Mouse (Mus musculus) mouse embryonic stem cell (cell line): ENCODE data around the gene Sema5a.

Source experiments
- in situ Hi-C, 2 experiments: fragments of 300-500 bp; cut with MboI; formaldehyde crosslinking; loops; 1 replicate in 1 of 2; 3 replicates in 1 of 2; pipeline ENCODE4 v1.14.3; 2019 to 2020; ENCODE audit warnings: low sequenced_read_pairs in 2 of 2, low pct_unique_long_range_greater_than_20kb in 1 of 2, mixed read lengths in 1 of 2; ENCODE audit not compliant: unreplicated experiment in 1 of 2

Sema5a gene

DNA sequence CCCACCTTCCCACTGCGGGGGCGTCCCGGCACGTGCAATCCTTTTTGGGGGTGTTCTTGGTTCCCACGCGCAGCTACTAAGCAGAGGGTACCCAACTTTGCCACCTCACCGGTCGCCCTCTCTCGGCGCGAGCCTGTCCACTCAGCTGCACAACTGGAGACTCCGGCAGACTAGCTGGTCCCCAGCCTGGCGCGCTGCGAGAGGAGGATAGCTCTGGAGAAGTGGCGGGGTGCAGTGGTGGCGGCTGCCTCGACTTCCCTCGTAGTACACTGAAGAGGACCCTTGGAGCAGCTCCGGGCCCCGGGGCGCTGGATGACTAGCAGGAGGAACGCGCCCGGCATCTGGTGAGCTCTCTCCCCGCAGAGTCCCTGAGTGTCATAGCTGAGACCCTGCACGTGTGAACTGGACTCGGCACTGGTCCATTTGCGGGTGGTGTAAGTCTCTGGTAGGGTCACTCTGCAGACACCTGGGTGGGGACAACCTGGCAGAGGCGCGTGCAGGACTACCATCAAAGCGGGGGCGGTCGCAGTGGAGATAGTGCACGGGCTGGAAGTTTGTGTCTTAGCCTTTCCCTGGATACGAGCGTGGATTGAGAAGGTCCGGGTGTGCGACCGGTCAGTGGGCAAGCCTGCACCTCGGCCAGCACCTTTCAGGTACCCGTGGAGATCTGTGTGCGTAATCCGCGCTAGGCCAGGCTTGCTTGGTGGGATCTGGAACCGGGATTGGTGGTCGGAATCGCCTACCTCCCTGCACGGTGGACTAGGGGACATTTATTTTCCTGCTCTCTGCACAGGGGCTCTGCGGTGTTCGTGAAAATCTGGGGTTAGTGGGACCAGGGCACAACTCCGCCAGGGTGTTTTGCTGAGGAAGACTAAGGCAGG lies 586 bp downstream of the Sema5a start:
- in situ Hi-C loops: loop anchor here in 1 of 2 experiments (10.0 kb wide), 1 partner anchor 190 kb away; no protein-coding TSS in a partner anchor

DNA sequence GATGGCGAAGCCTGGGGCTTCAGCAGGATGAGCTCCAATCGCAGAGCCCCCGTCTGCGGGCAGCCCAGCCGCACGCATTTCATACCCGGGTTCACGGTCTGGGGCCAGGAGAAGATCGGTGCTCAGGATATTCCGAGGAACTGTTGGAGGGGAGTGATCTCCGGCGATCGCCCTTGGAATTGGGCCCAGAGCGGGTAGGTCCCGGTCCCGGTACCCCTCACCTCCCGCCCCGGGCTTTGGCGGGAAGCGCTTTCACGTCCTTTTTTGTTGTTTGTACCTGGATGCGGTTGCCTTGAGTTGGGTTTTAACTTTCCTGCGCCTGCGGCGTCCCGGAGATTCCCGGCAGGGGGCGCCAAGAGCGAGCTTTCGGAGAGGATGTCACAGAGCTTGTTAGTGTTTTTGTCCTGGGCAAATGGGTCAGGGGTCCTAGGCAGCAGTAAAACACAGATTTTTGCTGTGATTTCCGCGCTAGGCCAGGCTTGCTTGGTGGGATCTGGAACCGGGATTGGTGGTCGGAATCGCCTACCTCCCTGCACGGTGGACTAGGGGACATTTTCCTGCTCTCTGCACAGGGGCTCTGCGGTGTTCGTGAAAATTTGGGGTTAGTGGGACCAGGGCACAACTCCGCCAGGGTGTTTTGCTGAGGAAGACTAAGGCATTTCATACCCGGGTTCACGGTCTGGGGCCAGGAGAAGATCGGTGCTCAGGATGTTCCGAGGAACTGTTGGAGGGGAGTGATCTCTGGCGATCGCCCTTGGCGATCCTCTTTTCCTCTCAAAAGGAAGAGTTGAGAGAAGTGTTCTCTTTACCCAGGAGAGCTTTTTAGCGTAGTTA lies 1.4 kb downstream of the Sema5a start:
- in situ Hi-C loops: loop anchor here in 1 of 2 experiments (10.0 kb wide), 1 partner anchor 189 kb away; no protein-coding TSS in a partner anchor

DNA sequence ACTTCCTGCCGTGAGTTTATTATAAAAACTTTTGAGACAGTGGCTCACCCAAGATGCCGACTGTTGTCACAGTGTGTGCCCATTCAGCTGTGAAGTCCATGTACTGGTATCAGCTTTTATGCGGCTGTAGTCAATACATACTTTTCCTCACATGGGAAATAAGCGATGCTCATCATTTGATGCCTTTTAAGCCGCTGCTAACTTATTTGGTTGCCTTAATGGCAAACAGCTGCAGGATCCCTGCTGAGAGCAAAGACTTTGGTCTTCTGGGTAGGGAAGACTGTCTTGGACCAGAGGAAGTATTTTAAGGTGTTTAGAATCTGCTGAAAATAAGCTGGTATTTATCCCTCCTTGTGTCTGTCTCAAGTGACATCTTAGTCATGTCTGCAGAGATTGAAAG lies 2.7 kb downstream of the Sema5a start:
- in situ Hi-C loops: loop anchor here in 1 of 2 experiments (10.0 kb wide), 1 partner anchor 188 kb away; no protein-coding TSS in a partner anchor

DNA sequence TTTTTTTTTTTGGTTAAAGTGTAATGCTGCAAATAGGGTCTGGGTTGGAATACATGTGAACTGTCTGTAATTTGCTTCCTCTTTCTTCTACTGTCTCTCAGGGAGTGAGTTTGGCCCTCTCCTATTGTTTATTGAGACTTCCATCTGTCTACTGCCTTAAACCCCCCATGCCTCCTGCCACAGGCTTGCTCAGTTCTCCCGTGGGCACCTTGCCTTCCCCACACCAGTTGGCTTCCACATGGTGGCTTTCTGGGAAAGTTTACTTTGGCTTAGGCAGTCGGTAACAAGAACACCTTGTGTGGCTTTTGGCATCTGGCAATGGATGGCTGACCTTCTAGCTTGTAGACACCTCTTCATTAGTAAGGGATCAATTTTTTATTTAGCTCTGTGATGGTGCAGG lies 10.2 kb downstream of the Sema5a start:
- in situ Hi-C loops: no loop called here

DNA sequence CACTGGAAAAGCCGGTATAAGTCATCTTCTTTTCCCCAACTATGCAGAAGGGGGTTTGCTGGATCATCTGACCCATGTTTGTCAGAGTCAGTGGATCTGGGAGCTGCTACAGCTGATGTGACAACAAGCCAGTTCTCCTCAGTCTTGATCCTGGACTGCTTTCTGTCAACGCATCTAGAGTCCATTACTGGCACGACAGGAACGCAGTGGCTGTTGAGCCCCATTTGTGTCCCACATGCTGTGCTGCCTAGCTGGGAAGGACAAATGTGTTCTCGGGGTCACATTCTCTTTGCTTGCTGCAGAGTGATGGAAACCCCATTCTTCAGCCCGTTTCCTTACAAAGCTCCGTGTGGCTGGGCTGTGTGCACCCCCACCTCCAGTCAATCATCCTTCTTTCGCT lies 12.7 kb downstream of the Sema5a start:
- in situ Hi-C loops: no loop called here

DNA sequence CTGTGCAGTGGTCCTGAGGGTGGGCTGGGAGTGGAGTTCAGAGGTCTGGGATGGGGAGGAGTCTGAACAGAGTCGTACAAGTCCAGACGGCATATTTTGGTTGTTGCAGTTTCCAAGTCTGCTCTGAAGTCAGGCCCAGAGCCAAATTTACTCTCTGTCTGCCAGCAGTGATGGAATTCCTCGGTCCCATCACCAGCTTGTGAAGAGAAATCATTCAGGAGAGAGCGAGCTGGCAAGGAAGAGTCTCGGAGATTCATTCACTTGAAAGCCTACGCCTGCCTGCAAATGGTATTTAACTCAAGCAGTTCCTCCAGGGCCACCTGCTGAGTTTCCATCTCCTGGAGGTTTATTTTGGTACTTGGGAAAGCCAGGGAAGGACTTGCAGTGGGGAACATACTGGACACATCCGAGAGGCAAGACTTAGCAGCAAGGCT lies 13.3 kb downstream of the Sema5a start:
- in situ Hi-C loops: no loop called here

DNA sequence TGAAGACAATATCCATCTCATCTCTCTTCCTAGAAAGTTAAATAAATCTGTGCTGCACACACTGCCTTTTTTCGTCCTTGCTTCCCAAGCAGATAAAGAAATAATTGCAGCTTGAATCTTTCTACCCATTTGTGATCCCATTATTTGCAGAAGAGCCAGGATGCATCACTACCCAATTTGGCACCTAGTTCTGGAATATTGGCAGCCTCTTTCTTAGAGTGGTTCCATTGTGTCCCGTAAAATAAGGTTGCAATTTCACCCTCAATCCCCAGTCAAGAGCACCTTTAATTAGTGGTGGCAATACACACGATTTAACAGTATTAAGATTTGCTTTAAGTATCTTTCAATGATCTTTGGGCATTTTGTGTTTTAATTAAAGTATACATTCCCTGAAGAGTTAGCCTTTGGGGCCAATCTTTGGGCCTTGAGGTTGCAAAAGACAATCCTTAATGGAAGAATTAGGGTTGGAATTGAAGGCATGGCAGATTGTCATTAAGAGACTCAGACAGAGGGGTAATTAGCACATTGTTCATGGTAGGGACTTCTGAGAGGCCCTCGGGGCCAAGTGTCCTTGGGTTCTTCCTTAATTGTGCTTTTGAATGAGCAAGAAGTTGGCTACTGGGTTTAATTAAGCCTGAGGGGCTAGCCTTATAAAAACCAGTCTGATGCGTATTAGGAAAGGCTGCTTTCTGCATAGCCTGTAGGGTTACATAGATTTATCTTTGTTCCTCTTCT lies 14.9 kb downstream of the Sema5a start:
- in situ Hi-C loops: no loop called here

DNA sequence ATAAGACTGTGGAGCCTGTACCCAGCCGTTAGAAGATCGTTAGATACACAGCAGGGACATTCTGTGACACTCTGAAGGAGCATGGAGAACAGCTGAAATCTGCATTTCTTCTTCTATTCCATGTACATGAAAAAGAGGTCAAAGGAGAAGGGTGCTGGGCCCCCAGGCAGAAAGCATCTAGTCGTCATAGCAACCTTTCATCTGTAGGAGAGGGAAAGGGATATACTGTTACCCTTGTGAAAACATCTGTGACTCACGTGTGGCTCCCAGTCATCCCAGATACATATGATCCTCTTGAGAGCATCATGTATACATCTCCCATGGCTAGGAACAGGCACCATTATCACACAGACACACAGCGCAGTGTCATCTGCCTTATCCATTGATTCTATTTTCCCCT lies 16.3 kb downstream of the Sema5a start:
- in situ Hi-C loops: no loop called here

DNA sequence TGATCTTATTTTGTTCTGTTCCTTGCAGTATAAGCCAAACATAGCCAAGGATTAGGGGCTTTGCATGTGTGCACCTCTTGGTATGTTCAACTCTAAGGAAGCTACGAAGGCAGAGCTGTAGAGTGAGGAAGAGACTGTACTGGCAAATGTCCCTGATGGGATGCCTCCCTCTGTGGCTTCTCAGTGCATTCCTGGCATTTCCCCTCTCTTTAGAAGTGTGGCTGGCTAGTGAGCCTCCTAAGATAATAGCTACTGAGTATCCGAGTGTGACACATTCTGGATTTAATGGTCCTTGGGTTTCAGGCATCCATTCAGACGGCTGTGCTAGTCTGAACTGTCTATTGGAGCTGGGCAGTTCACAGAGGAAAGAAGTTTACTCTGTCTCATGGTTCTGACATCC lies 19.0 kb downstream of the Sema5a start:
- in situ Hi-C loops: no loop called here

DNA sequence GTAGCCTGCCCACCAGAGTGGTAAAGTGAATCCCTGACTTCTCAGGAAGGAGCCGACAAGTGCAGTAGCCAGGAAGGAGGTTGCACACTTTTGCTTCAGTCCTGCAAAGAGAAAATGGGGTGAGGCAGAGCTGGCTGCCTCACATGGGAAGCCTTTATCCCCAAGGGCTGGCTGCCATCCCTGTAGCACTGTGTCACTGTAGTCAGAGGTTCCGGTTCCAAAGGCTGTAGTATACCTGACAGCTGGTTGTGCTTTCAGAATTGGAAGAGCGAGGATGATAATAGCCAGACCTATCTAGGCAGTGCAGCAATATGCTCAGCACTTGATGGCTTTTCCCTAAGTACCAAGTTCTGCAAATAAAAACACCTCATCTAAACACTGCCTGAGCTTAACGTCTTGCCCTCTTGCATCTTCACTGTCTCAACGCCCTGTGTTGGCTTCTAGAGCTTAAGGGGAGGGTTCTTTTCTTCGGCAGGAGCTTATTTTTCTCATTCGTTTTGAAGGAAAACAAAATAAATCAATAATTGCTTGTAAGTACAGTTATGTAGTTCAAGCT lies 20.3 kb downstream of the Sema5a start:
- in situ Hi-C loops: no loop called here

DNA sequence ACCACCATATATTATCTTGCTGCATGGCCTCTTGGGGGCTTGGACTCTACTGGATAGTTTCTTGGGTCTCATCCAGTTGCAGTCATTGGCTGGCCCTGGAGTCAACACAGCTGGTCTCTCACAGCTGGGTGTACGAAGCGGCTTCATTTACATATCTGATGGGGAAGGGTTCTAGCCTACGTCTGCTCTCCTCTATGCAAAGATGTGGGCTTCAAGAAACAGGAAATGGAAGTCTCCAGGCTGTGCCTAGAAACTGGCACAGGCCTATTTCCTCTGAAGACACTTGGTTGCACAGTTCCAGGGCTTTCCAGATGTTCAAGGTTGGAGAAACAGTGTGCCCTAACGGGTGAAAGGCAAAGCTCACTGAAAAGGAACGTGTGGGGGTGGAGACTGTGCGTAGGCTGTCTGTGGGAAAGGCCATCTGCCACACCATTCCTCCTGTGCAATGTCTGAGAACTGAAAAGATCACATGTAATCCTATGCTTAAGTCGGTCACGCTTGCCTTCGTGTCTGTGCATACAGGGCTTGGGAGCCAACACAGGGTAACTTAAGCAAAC lies 20.8 kb downstream of the Sema5a start:
- in situ Hi-C loops: no loop called here

DNA sequence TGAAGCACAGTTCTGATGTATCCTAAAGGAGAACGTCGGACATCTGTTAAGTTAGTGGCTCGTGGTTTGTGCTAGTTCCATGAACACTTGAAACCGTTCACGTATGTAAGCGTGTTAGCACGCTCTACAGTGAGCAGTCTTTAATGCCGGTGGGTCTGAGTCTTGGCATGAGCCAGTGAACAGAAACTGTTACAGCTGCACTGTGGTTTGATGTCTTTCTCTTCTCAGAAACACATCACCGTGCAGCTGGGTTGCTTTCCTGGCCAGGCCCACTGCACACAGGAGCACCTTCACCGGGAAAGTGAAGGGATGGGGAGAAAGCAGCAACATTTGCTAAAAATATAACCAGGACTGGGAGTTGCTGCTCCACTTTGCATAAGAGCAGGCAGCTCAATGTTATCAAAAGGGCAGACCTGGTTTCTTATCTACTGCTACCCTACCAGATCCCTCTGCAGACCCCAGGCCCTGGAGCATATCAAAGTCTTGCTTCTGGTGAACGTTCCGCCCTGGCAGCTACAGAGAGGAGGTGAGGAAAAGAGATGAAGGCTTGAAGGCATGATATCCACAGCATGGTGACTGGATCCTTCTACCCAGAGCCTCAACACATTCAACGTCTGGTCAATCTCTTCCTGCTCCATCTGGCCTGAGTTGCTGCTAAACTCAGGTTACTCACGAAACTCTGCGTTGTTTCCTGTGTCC lies 21.7 kb downstream of the Sema5a start:
- in situ Hi-C loops: no loop called here

DNA sequence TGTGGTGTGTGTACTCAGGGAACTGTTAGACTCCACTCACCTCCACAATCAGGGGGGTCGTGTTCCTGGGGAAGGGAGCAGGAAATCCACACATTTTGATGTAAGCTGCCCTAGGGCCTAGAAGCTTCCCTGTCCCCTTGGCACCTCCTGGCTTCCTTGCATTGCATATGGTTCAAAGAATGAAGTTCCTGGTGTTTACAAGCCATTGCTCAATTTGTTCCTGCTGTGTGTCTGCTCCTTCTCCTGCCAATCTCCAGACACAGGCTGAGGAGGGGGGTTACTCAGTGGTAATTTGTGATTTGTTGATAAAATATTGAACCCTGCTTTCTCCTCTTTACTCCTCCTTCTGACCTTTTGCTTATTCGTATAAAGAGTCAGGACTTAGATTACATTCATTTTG lies 25.5 kb downstream of the Sema5a start:
- in situ Hi-C loops: no loop called here

DNA sequence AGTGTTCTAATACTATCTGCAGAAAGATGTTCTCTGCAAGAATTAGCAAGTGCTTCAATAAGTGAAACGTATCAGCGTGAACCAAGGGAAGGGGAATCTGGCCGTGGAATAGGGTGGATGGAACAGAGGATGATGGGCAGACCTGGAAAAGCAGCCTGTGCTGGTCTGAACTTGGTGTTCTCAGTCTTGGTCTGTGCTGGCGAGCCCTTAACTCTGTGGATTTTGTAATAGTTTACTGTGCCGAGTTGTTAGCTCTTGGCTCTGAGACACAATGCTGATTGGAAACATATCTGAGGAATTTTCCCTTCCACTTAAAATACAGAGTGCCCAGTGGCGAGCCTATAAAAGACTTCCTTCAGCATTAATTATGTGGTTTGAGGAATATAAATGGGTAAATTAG lies 29.3 kb downstream of the Sema5a start:
- in situ Hi-C loops: no loop called here

DNA sequence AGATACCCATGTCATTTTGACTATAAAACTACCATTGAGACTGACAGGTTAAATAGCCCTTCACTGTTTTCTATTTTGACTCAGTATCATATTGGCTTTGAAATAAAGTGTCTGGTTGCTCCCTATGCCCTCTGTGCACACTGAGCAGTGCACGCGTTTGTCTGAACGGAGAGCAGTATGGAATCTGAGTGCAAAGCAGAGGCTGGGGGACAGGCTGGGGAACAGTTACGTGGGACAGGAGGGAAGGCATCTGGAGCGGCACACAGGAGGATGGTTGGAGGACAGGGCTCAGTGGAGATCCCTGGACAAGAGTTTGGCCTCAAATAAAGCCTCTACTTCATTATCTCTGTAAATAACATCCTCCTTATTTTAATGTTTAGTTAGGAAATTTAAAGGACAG lies 30.4 kb downstream of the Sema5a start:
- in situ Hi-C loops: no loop called here

DNA sequence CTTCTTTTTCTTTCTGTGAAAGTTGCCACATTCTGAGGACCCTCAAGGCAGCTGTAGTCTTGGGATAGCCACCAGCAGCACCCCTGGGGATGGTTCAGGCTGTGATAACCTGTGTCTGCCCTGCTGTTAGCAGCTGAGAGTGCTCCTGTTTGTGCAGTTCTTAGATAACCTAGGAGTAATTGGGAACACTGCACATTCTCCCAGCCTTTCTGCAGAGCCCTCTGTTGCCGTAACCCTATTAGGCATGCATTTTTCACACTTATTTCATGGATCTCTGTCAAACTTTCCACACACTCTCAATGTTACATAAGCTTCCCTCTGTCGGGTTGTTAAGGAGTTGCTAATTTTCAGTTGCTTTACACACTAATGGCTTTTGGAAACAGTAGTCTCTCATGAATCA lies 34.0 kb downstream of the Sema5a start:
- in situ Hi-C loops: no loop called here

DNA sequence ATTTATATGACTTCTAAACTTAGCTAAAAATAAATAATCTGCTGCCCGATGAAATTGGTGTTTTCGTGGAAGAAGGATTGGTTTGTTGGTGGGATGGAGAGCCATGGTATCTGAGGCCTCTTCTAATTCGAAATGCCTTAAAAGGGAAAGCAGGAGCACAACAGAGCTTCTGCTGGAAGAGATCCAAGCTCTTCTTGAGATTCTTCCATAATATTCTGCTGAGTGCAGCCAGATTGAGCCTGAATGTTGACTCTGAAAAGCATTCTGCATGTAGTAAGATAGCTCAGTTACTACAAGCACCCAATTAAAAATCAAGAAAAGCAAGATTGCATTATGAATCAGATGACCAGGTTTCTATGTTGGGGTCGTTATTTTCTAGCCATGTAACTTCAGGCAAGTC lies 36.8 kb downstream of the Sema5a start:
- in situ Hi-C loops: no loop called here

DNA sequence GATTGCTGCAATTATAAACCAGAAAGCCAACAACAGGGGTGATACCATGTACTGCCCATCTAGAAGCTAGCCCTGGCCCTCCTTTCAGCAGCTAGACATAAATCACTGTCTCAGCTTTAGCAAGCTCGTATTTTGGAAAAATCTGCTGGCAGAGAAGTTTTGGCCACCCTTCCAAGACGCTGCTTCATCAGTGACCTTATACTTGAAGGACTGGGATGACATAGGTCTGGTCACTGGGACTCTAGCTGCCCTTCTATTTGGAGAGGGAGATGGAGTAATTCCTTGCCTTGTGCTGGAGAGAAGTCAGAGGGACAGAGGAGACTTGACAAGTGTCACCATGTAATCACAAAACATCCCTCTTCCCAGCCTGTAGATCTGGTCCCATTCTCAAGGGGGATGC lies 40.1 kb downstream of the Sema5a start:
- in situ Hi-C loops: no loop called here
